Mouse (Mus musculus): ENCODE data around the gene Mdm1. TPM values are rescaled to one million over a fixed set of nuclear protein-coding genes. Genes with fewer than 3 reads are reported as not detected.
"Not testable (repeated sequence)": the region's sequence is repeated elsewhere in the genome, so short reads cannot be mapped to it uniquely, and the experiment has no call there.

Mdm1 gene
- total RNA-seq, 2 experiments from 2014 or later, result 16.7 to 19.7 TPM

DNA sequence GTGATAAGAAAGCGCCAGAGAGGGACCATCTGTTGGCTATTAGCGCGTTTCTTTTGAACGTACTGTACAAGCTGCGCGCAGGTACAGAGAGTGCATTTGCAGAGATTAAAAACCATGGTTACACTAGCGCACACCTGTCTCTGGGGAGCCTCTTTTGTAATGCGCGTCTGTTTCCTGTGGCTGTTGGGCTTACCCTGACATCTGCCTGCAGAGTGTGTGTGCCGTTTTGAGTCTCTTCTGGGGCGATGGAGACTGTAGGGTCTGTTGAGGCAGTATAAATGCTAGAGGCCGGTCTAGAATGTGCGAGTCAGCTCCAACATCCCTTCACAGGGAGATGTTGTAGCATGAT lies 19.7 kb upstream of the Mdm1 start:
- intact Hi-C loops (cut with DNase I), result no loop called here
- DNase-seq, result peak; percentile 36

DNA sequence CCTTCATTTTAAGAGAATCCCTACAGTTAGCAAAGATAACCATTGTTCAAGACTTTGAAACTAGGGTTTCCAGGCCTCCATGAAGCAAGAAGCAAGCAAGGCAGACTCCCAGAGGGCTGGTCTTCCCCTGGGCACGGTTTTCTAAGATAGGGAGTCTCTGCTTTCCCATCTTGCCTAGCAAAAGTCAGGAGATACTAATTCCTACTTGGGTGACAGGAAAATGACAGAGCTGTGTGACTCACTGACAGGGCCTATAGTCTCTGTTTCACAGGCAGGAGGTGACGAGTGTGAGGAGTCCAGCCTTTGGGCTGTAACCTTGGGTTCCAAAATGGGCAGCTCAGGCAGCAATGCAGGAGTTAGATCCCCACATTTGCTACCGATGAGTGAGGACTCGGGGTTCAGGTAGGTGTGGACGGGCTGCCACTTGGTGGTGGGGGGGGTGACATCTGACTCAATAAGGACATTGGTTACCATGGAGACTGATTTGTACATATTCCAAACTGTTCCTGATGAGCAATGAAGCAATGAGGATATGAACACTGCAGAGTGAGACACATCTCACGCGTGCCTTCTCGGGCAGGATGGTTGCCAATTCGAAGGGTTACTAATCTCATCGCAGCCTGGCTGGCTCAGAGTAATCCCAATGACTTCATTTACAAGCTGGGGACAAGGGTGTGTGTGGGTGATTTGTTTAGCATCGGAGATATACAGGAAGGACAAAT lies 19.0 kb upstream of the Mdm1 start:
- DNase-seq, result peak; percentile 60

DNA sequence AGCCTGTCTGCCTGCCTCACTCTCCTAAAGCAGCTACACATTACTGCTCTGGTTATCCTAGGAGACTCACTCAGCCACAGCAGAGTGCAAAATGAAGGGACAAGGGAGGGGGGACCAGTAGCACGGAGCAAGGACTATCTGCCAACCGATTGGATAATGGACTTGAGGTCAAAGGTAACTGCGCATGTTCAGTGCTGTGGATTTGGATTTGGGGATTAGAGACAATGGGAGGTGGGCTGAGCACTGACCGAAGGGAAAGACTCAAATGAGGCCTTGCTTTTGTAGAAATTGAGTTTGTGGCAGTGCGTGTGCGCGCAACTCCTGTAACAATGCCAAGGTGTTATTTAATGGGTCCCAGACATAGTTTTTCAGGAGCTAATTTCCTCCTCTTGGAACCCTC lies 16.4 kb upstream of the Mdm1 start:
- intact Hi-C loops (cut with DNase I), result no loop called here
- no peak for DNase-seq

More for the DNA sequence above, 19.0 kb upstream of the Mdm1 start:
- intact Hi-C loops (cut with DNase I), result no loop called here

DNA sequence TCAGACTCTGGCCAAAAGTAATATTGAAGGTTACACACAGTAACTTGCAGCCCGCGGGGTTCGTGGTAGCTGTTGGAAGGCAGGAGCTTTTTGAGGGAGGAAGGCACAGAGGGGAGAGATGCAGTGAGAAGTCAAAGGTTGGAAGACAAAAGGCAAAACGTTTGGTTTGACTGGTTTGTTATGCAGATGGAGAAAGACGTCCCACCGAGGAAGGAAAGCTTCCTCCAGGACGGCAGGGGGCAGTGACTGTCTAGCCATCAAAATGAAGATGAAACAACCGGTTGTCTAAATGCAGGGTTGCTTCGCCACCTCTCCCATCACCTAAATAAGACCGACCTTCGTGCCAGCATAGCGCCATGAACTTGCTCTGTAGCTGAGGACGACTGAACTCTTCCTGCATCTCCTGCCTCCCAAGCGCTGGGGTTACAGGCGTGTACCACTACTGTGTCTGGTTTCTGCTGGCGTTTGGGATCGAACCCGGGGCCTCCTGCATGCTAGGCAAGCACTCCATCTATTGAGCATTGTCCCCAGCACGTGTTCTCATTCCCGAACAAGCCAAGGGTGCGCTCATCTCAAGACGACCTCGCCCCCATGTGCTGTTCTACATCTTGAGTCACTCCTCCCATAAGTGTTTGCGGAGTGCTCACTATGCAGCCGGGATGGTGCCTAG lies 15.7 kb upstream of the Mdm1 start:
- DNase-seq, result no peak
- intact Hi-C loops (cut with DNase I), result no loop called here

DNA sequence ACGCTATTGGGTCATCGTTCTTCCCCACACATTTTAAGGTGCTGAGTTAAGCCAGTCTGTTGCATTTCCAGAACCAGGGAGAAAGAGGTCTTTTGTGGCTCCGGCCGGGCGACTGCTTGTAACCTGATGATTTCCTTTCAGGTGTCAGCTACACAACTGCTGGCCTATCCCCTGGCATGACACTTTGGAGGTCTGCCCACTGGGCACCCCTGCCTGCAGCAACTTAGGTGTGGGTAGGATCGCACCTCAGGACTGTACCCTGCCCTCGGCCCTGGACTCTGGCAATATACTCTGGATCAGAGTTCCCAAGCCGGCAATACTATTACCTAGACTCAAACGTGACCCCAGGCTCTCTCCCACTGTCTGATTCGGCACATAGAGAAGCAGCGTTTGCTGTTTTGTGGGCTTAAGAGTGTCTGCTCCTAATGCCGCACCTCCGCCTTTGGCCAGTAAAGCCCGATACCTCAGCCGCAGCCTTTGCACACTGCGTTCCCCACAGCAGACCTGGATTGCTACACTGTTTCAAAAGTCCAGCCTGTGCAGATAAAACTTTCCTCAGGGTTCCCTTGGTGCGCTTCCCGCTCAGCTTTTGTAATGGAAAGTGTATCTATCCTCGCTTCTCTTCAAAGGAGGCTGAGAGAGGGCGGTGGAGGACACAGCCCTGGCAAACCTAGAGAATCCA lies 12.5 kb upstream of the Mdm1 start:
- DNase-seq, result no peak
- intact Hi-C loops (cut with DNase I), result no loop called here

DNA sequence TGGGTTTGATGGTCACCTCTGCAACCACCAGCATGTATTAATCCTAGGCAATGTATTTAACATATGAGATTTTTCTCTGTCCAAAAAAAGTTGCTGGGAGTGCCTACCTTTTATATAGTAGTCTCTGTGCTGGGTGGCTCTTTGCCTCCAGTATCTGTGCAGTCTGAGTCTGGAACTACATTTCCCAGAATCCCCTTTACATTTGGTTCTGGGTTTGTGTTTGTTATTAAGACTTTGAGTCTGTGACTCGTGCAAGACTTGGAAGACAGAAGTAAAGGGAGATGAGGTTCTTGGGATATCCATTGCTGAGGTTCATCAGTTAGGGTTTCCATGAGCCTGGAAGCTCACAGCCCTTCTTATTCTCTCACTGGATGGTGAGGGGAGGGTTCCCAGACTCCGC lies 11.6 kb upstream of the Mdm1 start:
- intact Hi-C loops (cut with DNase I), result no loop called here
- no peak for DNase-seq

DNA sequence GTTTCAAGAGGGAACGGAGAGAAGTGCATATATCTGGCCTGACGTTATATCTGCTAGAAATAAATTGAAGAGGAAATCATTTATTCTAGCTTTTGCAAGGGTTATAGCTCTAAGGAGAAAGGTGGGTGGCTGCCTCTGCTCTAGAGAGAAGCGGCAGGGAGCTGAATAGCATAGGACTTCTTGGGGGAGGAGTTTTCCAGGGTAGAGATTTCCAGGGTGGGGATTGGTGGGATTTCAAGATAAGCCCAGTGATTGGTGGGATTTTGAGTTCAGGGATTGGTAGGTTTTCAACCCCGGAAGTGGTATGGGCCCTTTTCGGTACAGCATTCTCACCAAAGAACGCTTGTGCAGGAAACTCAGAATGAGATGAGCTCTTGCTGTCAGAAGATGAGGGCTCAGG lies 8.6 kb upstream of the Mdm1 start:
- DNase-seq, result no peak
- intact Hi-C loops (cut with DNase I), result no loop called here

DNA sequence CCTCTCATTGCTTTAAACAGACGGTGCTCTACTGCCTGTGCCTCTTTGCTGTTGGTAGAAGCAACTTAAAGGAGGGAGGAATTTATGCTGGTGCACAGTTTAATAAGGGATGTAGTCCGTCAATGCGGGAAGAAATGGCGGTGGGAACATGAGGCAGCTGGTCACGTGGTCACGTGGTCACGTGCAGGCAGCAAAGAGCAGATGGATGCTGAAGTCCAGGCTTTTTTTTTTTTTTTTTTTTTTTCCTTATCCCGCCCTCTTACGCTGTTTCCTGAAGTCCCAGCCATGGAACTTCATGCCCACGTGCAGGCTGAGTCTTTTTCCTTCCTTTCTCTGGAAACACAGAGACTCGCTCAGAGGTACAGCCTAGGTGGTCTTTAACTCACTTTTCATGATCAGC lies 3.1 kb upstream of the Mdm1 start:
- intact Hi-C loops (cut with DNase I), result no loop called here
- DNase-seq, result no peak

DNA sequence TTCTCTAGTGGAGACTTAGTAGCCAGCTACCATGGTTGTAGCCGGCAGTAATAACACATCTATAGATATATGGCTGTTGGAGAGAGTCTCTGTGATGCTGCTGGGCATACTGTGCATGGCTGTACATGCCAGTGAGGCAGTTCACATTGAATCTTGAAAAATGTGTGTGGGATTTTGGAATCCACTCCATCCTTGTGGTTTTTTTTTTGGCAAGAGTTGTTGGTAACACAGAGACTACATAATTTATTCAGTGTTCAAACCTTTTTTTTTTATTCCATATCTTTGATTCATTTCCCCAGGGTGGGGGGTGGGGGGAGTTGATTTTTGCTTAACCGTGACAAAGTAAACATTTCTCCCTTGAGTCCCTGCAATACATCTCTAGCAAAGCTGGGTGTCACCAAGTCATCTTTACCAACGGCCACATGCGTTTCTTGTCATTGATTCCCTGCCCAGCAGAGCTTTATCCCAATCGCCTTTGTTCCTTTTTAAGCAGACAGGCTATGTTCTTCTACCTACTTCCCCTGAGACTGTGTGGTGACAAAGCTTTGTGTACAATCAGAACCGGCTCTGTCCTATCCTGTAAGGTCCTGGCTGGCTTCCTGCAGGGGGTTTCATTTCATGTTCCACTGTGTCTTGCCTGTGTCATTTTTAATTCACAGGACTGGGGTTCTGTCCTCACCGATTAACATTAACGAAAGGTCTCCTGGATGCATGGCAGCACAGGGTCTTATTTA lies 1.6 kb upstream of the Mdm1 start:
- intact Hi-C loops (cut with DNase I), result no loop called here
- no peak for DNase-seq

DNA sequence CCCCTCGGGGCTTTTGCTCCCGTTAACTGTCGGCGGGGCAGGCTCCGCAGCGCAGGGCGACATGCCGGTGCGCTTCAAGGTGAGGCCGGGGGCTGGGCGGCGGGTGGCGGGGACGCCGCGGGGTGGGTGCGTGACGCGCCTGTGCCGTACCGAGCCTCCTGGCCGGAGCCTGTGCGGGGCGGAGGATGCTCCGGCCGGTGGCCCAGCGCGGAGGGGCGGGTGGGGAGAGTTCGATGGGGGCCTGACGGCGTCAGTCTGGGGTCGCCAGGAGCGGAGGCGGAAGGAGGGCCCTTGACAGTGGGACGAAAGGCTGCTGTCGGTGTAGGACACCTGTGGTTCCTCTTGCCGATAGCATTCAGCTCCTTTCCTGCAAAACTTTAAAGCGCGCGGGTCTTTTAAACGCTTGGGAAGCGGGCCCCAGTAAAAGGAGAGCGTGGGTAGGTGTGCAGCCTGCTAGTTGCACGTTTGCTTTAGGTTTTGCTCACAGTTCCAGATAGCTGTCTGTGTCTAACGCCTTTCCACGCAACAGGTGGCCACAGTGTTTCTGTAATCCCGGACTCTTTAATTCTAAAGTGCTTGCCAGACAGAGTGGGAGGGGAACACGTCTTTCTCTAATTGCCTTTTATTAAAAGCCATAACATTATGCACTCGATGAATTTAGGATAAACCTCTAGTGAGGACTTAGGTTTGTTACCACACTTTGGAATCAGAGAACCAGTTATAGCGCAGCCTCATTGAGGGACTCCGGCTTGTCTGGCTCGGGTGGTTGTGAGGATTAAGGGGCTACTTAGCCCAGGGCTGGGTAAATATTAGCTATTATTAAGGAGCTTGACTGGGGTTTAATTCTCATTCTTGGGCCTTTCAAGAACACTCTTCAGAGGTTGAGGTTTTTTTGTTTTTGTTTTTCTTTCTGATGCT lies 532 bp downstream of the Mdm1 start:
- DNase-seq, result no peak
- intact Hi-C loops (cut with DNase I), result no loop called here

DNA sequence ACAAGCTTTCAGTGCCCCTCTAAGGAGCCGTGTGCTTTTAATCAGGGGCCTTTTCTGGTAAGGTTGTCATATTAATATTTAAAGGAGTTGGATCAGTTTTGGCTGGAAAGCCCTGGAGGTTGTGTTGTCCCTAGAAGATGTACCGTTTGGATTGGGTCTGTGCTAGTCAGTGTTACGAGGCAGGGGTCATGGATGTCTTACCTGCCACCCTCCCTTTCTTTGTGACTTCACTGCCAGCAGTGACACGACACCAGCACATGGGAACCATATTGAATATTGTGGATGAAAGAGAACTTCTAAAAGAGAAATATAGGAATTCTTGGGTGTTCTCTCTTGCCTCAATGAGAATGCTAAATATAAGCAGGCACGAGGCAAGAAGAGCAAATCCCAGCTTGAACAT lies 7.8 kb downstream of the Mdm1 start:
- intact Hi-C loops (cut with DNase I), result loop anchor here (5.0 kb wide), 1 partner anchor 928 kb away; no protein-coding TSS in a partner anchor
- DNase-seq, result no peak

DNA sequence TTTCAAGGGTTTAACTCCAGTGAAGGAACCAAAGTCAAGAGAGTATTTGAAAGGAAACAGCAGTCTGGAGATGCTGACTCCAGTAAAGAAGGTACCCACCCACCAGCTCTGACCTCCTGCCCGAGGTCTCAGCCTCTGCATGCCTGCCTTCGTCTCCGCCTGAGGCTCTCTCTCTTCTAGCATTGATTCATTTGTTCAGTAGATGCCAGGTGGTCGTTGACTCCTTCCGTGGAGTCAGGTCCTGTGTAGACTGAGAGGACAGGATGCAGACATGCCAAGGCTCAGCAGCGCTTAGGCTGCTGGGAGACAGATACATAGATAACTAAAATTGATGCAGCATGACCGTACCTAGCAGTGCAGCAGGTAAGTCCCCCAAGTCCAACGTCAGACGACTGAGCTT lies 9.3 kb downstream of the Mdm1 start:
- intact Hi-C loops (cut with DNase I), result loop anchor here (10.0 kb wide), 1 partner anchor 714 kb away; no protein-coding TSS in a partner anchor
- DNase-seq, result no peak

DNA sequence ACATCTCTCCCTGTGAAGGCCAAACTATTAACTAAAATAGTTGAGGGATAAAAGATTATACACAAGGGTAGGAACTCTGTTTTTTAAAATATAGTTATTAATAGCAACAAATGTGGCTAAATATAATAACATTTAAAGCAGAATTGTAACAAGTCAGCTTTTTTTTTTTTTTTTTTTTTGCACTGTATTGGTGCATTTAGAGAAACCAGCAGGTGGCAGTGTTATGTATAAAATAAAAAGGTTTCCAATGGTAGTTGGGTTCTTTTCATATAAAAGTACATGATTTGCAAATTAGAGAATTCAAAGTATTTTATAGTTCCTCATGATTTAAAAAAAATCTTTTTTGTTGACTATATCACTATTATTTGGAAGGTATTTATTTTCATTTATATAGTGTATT lies 14.3 kb downstream of the Mdm1 start:
- intact Hi-C loops (cut with DNase I), result loop anchor here (5.0 to 10.0 kb wide), 2 partner anchors 391 to 709 kb away; no protein-coding TSS in a partner anchor
- no peak for DNase-seq

DNA sequence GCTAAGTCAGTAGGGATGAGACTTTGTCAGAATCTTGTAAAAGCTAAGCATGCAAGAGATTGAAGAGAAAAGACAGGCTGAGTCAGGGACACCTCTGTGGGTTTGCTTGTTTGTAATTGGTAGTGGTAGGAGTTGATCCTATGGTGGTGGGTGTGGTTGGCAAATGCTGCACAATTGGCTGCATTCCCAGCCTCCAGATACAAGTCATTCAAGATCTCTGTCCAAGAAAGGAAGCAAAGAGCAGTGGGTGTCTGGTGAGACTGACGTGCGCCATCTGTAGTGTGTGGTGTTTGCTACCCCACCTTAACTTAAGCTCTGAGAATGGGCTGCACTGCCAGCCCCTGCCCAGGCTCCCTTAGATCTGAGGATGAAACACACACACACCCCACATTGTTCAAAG lies 19.5 kb downstream of the Mdm1 start:
- peak; percentile 28 for DNase-seq
- intact Hi-C loops (cut with DNase I), result no loop called here

DNA sequence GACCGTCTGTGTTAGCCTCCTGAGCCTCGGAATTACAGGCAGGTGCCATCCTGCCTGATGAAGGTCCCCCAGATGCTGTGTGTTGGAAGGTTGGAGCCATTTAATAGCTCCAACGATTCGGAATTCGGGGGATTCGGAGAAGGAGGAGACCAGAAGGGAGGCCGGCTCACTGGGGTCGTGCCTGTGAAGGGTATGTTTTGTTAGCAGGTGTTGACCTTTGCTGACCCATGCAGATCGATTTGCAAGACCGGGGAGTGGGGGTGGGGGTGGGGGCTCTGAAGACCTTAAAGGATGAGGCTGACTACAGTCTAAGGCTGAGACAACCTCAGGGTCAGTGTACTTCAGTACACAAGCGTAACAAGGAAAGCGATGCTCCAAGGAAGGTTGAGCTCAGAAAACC lies 27.6 kb downstream of the Mdm1 start:
- intact Hi-C loops (cut with DNase I), result no loop called here
- no peak for DNase-seq

DNA sequence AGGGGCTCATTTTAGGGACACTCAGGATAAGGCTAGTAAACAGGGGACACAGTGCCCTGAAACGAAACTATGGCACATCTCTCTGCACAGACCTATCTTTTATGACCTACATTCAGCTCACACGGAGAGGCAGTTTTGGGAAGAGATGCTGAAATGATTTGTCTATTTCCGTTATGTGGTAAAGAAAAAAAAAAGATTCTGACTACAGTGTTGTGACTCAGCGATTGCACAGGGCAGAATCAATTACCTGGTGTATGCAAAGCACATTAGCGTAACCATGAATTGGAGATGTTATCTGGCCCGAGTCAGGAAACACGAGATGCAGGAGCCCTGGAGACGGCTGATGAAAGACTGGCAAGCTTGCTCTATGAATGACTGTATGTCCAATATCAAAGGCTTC lies 30.8 kb downstream of the Mdm1 start:
- DNase-seq, result no peak
- intact Hi-C loops (cut with DNase I), result no loop called here

DNA sequence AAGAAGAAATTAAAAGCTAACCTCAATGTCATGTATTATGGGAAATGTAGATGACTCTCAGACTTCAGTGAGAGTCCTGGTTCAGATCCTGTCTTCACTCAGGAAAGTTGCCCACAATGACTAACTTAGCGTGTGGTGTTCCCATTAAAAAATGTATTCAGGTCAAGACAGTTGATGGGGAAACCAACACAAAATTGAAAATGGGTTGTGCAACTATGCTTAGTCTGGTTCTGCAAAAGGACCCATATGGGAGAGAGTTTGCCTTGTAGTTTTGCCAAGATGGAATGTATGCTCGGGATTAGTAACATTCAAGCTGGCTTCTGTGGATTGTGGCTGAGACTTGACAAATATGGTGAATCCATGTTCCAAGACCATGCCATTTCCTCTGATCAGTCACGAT lies 31.3 kb downstream of the Mdm1 start:
- intact Hi-C loops (cut with DNase I), result no loop called here

DNA sequence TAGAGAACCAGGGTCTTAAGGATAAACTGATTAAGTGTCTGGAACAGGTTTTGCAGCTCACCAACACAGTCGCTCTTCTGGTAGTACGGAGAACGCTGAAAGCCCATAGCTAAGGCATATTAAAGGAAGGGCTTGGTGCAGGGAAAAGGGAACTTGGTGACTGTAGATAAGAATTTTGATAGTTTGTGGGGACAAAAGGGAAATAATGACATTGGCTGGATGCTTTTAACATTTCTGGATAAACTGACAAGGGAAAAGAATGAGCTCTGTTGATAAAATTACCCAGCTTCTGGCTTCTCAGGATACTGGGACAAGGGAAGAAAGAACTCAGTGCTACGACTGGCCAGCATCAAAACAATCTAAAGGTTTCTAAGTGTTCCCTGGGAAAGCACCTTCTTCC lies 33.9 kb downstream of the Mdm1 start:
- intact Hi-C loops (cut with DNase I); DNase-seq: not testable (repeated sequence)

More for the DNA sequence above, 31.3 kb downstream of the Mdm1 start:
- no peak for DNase-seq

DNA sequence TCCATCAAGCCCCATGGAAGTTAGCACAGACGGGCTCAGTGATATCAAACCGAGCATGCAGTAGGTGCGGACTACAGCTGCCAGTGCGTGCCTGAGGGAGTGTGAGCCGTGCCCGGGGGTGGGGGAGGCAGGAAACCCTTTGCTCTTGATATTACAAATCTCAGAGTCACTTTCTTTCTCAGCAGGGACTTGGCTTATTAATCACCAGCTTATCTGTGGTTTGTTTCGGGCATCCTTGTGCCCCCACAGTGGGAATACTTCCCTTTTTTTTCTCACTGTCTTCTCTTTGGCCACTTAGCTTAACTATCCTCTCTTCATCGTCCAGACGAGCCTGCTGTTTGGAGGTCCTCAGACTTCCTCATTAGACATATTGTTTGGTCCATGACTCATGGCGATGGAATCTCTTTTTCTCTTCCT lies 37.1 kb downstream of the Mdm1 start:
- DNase-seq, result no peak
- intact Hi-C loops (cut with DNase I), result no loop called here

DNA sequence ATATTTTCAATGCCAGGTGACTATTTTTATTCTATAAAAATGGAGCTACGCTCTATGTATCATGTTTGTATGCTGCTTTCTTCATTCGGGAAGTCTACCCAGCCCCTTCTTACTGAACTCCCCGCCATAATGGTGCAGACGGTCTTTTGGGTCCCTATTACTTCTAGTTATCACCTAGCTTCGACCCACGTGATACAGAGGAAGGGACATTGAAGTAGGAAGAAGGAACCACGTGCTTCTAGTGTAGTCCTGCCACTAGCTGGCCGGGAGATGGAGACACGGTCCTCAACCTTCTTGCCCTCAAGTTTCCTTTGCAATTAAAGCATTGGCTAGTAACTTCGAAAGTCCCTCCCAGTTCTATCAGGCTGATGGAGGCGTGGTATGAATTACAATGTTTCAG lies 37.7 kb downstream of the Mdm1 start:
- DNase-seq, result no peak

More for the DNA sequence above, 37.7 kb downstream of the Mdm1 start:
- intact Hi-C loops (cut with DNase I), result no loop called here
